Mouse (Mus musculus): ENCODE results near the gene Lingo2.
A peak's percentile ranks its signal among the peaks of the same experiment; 100 is the strongest.
"Not testable (repeated sequence)": the region's sequence is repeated elsewhere in the genome, so short reads cannot be mapped to it uniquely, and the experiment has no call there.

Lingo2 gene

DNA sequence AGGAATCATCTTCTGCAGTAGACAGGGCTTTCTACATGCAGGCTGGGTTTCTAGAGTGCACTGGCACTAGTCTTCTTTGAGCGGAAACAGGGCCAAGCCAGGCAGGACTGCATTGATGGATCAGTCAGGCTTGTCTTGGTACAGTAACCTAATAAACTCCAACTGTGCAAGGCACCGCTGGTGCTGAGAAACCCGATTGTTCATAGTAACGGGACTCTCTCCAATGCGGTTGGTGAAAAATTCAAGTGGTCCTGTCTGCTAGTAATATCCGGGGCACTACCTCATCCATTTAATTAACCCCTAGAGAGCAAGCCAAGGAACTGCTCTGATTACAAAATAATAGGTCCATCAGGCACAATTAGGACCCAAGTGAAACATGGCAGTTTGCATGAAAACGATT, 1106.4 kb downstream of the Lingo2 start:
- DNase-seq (ENCODE audit: low read depth, low spot score): peak; percentile 20

DNA sequence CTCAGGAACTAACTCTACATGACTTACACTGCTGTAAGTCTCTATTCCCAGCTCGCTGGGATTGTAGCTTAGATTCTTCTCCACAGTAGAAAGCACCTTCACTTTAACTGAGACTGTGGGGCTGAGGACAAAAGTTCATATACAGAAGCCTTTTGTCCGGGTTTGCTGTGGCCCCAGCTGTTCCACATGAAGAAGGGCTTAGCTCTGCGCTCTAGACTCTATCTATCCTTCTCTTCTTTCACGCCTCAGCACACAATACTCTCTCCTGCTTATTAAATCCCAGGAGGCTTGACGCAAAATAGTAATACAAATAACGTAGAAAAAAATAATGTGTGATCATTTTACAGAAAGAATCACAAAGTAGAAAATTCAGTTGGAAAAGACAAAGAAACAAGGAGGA, 1107.0 kb downstream of the Lingo2 start:
- DNase-seq (ENCODE audit: low read depth, low spot score): no peak

GRCm38 (mm10) chr4:35823322-35823870, 1128.2 kb downstream of the Lingo2 start:
- no peak for DNase-seq (ENCODE audit: low read depth, low spot score)

GRCm38 (mm10) chr4:35820701-35821100, 1130.8 kb downstream of the Lingo2 start:
- no peak for DNase-seq (ENCODE audit: low read depth, low spot score)

- DNase-seq (ENCODE audit: low read depth, low spot score): no peak
Measured at GRCm38 (mm10) chr4:35814698-35815097, 1136.8 kb downstream of the Lingo2 start.

GRCm38 (mm10) chr4:35807497-35808210, 1143.9 kb downstream of the Lingo2 start:
- DNase-seq (ENCODE audit: low read depth, low spot score): no peak

- no peak for DNase-seq (ENCODE audit: low read depth, low spot score)
Measured at GRCm38 (mm10) chr4:35806881-35807464, 1144.6 kb downstream of the Lingo2 start.

DNA sequence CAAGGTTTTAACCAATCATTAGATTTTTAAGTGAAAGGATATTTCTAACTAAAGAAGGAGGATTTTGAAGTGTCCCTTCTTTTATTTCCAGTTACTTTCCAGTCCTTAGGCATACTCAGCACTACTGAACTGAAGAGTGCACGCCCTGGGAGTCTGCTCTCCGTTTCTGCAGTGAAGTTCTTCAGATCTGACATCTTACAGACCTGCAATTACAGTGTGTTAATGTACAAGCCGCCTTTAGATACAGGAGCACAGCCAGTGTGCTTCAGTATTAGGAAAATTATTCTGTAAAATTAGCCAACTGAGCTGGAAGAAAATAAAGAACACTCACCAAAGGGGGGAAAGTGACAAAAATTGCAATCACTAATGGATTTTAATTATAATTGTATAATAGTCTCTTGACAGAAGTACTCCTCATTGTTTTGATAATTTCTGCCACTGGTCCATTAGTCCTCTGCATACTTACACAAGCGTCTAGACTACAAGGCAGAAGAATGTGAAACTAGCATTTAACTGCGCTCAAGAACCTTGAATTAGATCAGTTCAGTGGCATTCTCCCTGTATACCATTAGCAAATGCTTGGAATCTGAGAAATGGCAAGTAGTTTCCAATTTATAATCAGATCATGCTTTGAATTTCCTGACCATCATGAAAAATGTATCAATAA, 1167.2 kb downstream of the Lingo2 start:
- no peak for DNase-seq (ENCODE audit: low read depth, low spot score)

GRCm38 (mm10) chr4:35770810-35771209, 1180.7 kb downstream of the Lingo2 start:
- no peak for DNase-seq (ENCODE audit: low read depth, low spot score)

DNA sequence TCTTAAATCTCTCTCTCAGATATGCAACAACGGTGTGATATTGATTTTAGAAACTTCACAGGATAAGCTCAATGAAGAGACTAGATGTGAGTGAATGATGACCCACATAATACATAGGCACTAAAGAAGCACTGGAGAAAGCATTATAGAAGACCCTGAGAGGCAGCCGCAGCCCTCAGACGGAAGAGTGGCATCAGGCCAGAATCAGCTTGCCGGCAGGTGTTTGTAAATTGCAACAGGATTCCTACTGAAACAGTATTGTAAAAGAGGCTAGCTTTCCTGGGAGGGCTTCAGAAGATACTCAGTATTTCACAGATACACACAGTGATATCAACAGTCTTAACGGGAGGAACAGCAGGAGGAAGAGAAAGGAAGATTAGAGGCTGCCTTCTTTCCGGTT, 1184.6 kb downstream of the Lingo2 start:
- no peak for DNase-seq (ENCODE audit: low read depth, low spot score)

DNA sequence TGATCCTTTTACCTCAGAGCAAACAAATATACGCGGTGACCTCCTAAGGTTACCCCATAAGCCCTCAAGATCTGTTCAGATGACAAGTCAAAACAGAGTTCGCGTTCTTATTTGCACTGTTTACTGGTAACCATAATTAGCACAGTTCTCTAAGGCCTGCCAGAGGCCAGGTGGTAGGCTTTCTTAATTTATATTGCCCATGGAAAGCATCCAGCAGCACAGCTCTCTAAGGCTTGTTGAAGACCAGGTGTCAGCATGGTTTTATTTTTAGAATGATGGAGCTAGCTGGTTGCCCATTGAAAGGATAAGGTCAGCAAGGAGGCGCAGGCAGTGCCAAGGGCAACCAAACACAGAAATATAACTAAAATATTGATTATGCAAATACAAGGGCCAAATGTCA, 1190.4 kb downstream of the Lingo2 start:
- no peak for DNase-seq (ENCODE audit: low read depth, low spot score)

- no peak for DNase-seq (ENCODE audit: low read depth, low spot score)
Measured at GRCm38 (mm10) chr4:35752121-35752860, 1199.3 kb downstream of the Lingo2 start.

DNA sequence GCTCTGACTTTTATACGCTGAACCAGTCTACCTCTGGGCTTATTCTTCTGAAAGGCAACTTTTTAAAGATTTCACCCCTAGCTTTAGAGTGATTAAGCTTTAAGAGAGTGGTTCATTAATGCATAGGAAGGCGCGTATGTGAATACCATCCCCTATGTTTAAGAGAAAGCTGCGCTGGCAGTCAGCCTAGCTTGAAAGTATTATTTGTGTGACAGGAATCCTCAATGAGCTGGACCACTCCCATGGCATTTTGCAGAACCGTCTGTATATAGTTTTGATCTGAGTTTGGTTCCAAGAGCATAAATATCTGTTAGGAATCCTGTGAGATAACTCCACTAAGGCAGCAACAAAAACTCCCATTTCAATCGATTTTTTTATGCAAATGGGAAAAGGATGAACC, 1204.9 kb downstream of the Lingo2 start:
- no peak for DNase-seq (ENCODE audit: low read depth, low spot score)

- DNase-seq (ENCODE audit: low read depth, low spot score): no peak
Measured at GRCm38 (mm10) chr4:35724774-35725173, 1226.8 kb downstream of the Lingo2 start.

DNA sequence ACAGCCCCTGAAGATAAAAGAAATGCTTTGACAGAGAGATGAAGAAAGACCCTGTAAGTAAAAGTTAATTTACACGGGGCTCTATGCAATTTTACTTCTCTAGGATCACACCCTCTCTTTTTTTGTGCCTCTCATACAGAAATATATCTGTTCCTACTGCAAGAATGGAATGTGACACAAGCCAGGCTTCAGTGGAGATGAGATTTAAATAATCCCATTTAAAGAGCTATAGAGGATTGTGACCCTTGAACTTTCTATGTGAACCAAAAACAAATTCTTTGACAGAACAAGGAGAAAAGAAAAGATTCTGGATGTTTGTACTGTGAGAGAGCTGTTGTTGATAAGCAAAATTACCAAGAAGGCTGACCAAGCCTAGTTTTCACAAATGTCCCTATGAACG, 1247.4 kb downstream of the Lingo2 start:
- DNase-seq (ENCODE audit: low read depth, low spot score): no peak

GRCm38 (mm10) chr4:35702661-35703060, 1248.9 kb downstream of the Lingo2 start:
- no peak for DNase-seq (ENCODE audit: low read depth, low spot score)

DNA sequence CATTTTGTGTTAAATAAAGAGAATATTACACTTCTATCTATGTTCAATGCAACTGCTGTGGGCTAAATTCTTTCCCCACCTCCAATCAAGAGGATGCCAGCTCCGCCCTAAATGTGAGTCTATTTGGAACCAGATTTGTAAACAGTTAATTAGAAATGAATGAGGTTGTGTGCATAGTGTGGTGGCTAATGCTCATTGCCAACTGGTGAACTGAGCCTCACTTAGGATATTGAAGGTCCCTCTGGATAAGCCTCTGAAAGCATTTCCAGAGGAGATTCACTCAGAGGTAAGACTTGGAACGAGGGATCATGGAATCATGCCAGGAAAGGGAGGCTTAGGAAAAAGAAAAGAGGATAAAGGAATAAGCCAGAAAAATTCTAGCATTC, 1256.4 kb downstream of the Lingo2 start:
- peak; percentile 28 for DNase-seq (ENCODE audit: low read depth, low spot score)

DNA sequence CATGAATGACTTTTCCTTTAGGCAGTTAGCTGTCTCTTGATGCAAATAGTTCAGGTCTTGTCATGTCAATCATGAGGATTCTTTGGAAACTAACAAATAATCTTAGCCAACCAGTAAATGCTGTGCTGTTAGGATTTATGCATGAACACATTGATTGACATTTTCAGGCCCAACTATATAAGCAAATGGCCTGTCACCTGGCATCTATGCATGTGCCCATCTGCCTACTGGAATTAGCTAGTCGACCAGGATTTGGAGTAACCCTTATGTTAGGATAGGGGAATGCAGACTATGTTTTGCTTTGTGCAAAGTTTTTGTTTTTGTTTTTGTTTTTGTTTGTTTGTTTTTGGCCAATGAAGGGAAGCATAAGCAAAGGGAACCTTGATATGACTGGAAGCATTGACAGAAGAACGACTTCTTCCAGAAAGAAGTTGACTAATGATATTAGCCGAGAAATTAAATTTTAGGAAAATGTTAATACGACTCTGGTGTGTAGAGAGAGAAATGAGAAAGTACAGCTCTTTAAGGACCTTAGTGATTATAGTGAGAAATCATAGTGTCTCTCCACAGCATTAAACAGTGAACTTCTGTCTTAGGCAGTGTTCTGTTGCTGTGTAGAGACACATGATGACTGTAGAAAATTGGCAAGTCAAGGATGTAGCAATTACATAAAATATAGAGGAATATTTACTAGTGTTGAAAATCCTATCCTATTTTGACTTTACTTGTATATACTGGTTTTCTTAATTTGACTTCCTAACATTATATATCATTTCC, 1257.0 kb downstream of the Lingo2 start:
- no peak for DNase-seq (ENCODE audit: low read depth, low spot score)

DNA sequence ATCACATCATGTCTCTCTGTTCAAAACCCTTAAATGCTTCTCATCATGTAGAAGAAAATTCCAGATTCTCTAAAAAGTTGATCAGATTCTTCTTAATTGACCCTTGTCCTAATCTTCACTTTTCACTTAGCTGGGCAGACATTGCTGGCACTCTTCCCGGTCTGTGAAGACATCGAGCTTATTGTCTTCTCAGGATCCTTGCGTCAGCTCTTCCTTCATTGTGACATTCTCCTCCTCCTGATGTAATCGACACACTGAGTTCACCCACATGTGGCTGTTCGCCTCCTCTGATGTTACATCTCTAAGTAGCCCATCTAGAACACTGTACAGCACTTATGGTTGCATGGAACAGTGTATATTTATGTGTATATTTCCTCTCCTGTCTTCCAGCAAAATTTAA, 1261.0 kb downstream of the Lingo2 start:
- no peak for DNase-seq (ENCODE audit: low read depth, low spot score)

GRCm38 (mm10) chr4:35688498-35689240, 1262.9 kb downstream of the Lingo2 start:
- DNase-seq (ENCODE audit: low read depth, low spot score): not testable (repeated sequence)

Data from retina, postnatal 7 days (tissue).